Mouse (Mus musculus) frontal cortex, adult 2 months (tissue): ENCODE data around the gene Lgmn. TPM values are rescaled to one million over a fixed set of nuclear protein-coding genes. Genes with fewer than 3 reads are reported as not detected.
A peak's percentile ranks its signal among the peaks of the same experiment; 100 is the strongest.

Source experiments
- DNase-seq, 2 experiments: peaks; one replicate each; pipeline ENCODE4 v3.0.0; 2022; ENCODE audit warnings: low spot score in 1 of 2; ENCODE audit errors: extremely low spot score in 1 of 2
- polyA plus RNA-seq: library from polyadenylated mRNA; depleted of rRNA; stranded (reverse); fragments of >200 nt; gene quantifications from 2 replicates; pipeline ENCODE4 v1.2.3, GENCODE M21; 2012

Gene Lgmn
- polyA plus RNA-seq, 1 experiment: 121 TPM

DNA sequence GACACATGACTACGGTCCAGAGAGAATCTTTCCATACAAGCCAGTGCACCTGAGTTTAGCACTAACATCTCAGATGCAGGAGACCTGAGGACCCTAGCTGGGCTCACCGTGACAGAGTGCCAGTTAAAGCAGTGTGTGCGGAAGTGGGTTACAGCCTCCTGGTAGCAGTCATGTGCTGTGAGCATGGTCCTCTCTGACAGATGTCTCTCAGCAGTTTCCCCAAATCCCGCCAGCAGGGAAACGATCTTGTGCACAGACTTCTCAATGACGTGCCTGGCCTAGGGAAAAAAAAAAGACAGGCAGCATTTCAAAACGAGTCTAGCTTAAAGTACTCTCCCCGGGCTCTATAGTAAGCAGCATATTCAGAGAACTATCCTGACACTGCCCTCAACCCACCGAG is 44.1 kb downstream of the Lgmn start:
- DNase-seq: no peak

- no peak for DNase-seq
These were observed 45.1 kb downstream of the Lgmn start for GRCm38 (mm10) chr12:102394496-102394895.

DNA sequence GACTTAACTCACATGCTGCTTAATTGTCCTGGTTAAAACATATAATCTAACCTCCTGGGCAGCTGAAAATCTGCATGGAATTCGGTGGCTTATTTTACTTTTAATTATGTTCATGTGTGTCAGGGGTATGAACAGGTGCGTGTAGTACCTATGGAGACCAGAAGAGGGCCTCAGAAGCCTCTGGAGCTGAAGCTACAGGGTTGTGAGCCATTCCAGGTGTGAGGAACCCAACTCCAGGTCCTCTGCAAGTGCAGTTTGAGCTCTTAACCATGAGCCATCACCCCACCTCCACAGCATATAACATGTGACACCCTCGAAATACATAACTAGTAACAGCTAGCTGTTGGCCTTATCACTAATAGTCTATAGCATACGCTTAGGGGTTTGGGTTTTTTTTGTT is 47.6 kb downstream of the Lgmn start:
- peak in 1 of 2 experiments; percentile 50 for DNase-seq

DNA sequence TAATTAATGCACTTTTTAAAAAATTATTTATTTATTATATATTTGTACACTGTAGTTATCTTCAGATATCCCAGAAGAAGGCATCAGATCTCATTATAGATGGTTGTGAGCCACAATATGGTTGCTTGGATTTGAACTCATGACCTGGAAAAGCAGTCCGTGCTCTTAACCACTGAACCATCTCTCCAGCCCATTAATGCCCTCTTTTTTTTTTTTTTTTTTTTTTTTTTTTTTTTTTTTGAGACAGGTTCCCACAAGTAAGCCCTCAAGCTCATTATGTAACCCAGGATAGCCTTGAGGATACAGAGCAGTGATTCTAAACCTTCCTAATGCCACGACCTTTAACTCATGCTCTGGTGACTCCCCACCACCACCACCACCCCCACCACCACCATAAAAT is 48.5 kb downstream of the Lgmn start:
- DNase-seq: no peak

- DNase-seq: no peak
These were observed 49.6 kb downstream of the Lgmn start for GRCm38 (mm10) chr12:102390042-102390441.

GRCm38 (mm10) chr12:102387219-102387917 is 52.2 kb downstream of the Lgmn start:
- DNase-seq: peak; percentile 52 to 96

DNA sequence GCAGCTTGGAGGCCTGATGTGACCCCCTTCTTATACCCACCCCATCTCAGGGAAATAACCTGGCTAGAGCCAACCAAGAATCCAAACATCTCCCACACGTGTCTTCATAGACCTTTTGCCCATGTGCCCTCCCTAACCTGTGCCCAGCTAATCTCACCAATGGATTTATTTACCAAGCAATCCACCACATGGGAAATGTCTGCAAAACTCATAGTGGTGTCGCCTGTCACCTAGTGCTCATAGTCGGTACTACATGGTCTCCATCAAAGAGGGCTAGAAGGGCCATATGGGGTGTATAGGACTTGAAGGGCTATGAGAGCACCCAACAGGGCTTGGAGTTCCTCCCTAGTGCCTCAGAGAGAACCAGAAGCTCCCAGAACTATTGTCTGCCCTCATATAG is 54.8 kb downstream of the Lgmn start:
- DNase-seq: peak in 1 of 2 experiments; percentile 74

GRCm38 (mm10) chr12:102383288-102383687 is 56.3 kb downstream of the Lgmn start:
- DNase-seq: no peak

DNA sequence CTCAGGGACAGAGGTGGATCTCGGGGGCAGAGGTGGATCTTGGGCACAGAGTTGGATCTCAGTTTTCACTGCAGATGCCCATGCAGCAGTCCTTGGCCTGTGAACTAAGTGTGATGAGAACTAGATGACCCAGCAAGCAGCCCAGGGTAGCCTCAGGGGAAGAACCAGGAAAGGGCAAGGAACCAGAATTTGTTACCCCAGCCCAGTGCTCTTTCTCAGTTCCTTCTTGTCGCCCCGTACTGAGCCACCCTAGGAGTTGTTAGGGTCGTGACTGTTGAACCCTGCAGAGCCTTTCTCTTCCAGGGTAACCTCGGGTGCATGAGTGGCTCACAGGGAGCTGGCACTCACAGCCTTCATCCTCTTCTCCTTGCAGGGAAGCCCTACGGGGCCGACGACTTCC is 57.4 kb downstream of the Lgmn start:
- DNase-seq: no peak

DNA sequence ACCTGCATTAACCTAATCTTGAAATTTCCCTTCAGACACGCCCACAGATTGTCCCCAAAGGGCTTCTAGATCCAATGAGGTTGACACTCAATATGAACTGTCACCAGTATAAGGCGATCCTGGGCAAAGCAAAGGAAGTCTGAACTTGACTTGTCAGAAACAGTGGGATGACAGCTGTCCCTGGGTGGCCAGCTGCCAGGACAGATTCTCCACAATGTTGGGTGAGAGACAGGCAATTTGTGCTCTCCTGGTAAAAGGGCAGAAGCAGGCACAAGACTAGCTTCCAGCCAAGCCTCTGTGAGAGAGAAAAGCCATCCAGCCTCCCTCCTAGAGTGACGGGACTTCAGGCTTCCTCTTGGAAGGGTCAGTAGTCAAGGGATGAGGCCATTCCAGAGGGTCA is 67.3 kb downstream of the Lgmn start:
- DNase-seq: no peak

DNA sequence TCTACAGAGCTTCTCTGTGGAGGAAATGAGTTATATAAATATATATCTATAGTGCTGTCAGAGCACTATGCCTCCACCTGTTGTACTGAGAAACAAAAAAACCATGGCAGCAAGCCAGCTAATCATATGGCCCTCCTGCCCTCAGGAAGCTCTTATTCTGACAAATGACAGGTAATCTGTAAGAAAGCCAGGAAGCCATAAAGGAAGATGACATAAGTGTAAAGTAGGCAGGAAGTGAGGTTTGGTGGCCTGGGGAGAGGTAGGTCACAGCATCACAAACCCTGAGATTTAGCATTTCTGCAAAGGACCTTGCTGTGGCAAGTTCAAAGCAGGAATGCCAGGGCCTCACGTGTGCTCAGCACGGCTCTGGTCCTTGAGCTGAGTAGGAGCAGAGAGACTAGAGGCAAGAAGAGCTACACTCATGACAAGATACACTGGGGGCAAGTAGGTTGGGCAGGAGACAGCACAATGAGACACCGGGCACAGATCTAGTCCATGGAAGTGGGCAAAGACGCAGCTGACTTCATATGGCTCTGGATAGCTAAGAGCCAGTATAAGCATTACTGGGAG is 68.6 kb downstream of the Lgmn start:
- no peak for DNase-seq

GRCm38 (mm10) chr12:102369488-102370235 is 70.0 kb downstream of the Lgmn start:
- no peak for DNase-seq

GRCm38 (mm10) chr12:102368556-102368955 is 71.1 kb downstream of the Lgmn start:
- no peak for DNase-seq

DNA sequence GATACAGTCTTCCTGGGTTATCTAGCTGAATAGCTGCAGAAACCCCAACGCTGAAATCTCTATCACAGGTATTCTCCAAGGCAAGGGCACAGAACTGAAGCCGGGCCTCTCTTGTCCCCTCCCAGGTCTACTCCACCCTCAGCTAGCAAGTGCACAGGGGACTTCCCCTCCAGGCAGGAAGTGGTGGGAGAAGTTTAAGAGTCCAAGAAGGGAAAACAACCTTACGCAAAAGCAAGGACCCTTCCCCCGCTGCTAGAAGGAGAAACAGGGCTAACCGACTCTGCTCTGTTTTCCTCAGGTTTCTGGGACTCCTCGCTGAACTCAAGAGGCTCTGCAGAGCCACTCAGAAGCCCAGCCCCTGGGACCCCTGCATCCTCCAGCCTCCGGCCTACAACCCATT is 71.5 kb downstream of the Lgmn start:
- no peak for DNase-seq

DNA sequence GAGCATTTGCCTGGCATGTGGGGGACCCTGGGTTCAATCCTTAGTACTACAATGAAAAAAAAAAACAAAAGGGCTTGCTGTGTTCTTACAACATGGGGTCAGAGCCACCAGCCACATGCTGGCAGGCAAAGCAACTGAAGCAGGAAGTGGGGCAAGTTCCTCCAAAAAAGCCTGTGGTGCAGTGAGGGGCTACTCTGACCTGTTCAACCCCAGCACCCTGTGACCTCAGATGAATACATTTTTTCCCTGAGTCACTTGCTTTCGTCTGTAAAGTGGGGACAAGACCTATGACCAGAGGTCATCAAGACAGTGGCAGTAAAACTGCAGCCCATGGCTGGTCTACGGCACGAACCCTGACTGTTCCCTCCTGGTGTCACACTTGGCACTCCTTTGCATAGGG is 72.5 kb downstream of the Lgmn start:
- DNase-seq: no peak

GRCm38 (mm10) chr12:102366126-102366816 is 73.3 kb downstream of the Lgmn start:
- DNase-seq: no peak

- DNase-seq: no peak
These were observed 74.6 kb downstream of the Lgmn start for GRCm38 (mm10) chr12:102365016-102365415.

GRCm38 (mm10) chr12:102361189-102362161 is 78.1 kb downstream of the Lgmn start:
- no peak for DNase-seq

GRCm38 (mm10) chr12:102359390-102359789 is 80.2 kb downstream of the Lgmn start:
- no peak for DNase-seq

GRCm38 (mm10) chr12:102356781-102357180 is 82.8 kb downstream of the Lgmn start:
- no peak for DNase-seq
